Mouse (Mus musculus): ENCODE measurements around the gene Adam22.
"Not testable (repeated sequence)": the region's sequence is repeated elsewhere in the genome, so short reads cannot be mapped to it uniquely, and the experiment has no call there.

Adam22 gene

DNA sequence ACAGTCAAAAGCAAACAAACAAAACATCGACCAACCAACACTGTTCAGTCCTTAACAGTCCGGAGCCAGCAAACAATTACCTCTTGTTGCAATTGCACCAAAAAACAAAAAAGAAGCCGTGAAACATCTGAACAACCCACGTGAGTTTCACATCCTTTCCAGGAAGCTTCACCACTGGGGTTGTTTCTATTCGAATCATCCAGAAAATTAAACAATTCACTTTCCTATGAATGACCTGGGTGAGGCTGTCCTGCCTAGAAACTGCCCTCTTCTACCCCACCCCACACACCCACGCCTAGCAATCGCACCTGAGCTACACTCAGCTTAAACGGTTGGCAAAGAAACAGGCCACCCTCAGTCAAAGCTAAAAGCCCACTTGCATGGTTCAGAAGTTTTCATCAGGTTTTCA lies 312.2 kb downstream of the Adam22 start:
- no peak for DNase-seq

DNA sequence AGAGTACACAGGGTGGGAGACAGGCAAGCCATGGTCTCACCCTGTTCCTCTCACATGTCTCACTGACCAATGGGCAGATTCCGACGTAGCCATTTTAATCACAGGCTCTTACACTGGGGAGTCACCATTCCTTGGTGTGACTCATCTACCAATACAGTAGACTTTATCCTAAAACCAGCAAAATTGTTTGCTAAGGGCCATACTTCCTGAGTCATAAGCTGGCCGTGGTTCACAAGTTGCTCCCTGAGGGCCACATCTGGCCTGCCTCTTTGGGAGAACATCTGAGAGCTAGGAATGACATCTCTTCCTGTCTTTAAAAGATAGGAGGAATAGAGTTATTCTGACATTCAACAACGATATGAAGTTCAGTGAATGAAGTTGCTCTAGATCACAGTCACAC lies 314.1 kb downstream of the Adam22 start:
- DNase-seq, result no peak

DNA sequence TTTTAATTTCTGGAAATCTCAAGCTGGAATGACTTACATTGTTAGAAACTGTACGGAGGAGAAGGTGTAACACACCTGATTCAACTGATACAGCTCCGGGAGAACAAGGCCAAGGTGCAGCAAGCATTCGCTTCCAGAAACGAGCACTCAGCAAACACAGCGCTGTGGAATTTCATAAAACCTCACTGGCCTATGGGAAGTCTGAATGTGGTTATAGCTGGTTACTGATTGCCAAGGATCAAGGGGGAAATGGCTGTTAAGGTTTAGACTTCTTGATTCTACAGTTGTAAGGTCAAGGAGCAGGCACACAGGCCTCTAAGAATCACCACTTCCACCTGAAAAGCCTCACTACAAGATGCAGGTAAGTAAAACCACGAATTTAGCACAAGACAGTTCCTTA lies 322.1 kb downstream of the Adam22 start, which contains the start of gene Sri:
Gene Sri, plus strand, starts transcription at position 224 of the 400 bp plus-strand sequence.
- peak; percentile 42 for DNase-seq

DNA sequence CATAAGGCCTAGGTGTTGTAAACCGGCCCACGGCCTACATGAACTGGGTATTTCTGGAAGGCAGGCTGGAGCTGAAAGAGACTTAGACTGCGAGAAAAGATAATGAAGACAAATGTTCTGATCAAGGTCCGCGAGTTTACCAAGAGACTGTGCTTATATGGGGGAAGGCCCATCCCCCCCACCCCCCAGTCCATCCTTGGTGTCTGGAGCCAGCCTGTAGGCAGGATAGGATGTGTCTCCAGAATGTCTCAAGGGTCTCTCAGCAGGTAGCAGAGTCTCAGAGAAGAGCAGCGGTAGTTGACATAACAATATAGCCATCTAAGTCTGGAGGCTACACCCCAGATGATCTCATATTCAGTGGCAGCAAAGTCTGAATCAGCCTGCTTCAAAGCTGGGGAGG lies 333.4 kb downstream of the Adam22 start:
- not testable (repeated sequence) for DNase-seq

Data from kidney, adult 18-20 months (tissue).